Mouse (Mus musculus): ENCODE data around the gene Dagla.

DNA sequence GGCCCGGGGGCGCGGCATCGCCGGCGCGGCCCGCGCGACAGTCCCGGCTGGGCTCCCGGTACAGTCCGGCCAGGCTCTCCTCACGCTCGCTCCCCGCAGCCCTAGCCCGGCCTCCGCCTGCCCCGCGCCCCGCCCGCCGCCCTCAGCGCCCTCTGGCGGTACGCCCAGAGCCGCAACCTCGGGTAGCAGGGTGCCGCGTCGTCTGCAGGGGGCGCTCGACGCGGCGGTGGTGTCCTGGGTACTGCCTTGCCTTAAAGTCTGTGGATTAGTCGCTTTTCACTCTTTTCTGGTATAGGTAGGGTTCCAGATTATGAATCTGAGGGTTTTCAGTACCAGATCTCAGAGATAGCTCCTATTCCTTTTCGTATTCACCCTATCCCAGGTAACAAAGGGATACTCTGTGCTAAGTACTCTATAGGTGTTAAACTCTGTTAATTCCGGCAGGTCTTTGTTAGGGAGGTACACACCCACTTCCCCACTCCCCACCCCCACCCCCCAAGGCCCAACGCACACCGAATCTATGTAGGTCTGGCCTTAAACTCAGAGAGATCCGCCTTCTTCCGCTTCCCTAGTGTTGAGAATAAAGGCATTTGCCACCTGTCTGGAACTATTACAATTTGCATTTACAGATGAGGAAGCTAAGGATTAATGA, 63.9 kb downstream of the Dagla start, which contains the start of gene Myrf:
- TF ChIP-seq CTCF (IDR thresholded peaks at IDR 0.05; ENCODE audit: borderline replicate concordance, extremely low read depth, insufficient read depth, insufficient read length) (peak; percentile 89), POLR2A (IDR thresholded peaks at IDR 0.05; ENCODE audit: borderline replicate concordance, extremely low read depth, insufficient read depth, insufficient read length, poor library complexity, severe bottlenecking) (no peak)
